Mouse (Mus musculus) olfactory bulb, adult 2 months (tissue): ENCODE measurements at regions not wholly inside any gene's neighbourhood (a gene's known extent, or its start where the extent isn't known, plus 50 kb on each side); places are given as distances from the start of the nearest gene placed in this dataset.

ENCODE experiments used
- CTCF ChIP-seq: fragments of 200-500 bp; IDR thresholded peaks from 2 replicates; pipeline ENCODE4 v1.5.1; 2012; ENCODE audit warnings: low read depth, mild to moderate bottlenecking, low read length, moderate library complexity; ENCODE audit not compliant: insufficient read depth
- POLR2A ChIP-seq: fragments of 200-500 bp; IDR thresholded peaks from 2 replicates; pipeline ENCODE4 v1.6.1; 2012; ENCODE audit warnings: mild to moderate bottlenecking, low read depth, low read length, moderate library complexity; ENCODE audit not compliant: insufficient read depth

GRCm38 (mm10) chr17:45274894-45275293 is 158.6 kb downstream of the Cdc5l start:
- TF ChIP-seq POLR2A (no peak), CTCF (no peak)
